Mouse (Mus musculus) liver, embryonic 16.5 days (tissue): Measurements from ENCODE around the gene Syt3. TPM values are rescaled to one million over a fixed set of nuclear protein-coding genes. Genes with fewer than 3 reads are reported as not detected.
A peak's percentile ranks its signal among the peaks of the same experiment; 100 is the strongest.

Source experiments
- ATAC-seq: fragments of 200-750 bp; cut with Nextera tagmentation; 2 replicates; pipeline ENCODE4 v1.8.0; 2017; ENCODE audit warnings: low read depth, mild to moderate bottlenecking, moderate number of reproducible peaks, moderate library complexity
- H3K27ac ChIP-seq: fragments of 300-500 bp; sonication (generic); 2 replicates; pipeline ENCODE4 v1.5.1; 2014; ENCODE audit warnings: mild to moderate bottlenecking, low read length
- H3K27me3 ChIP-seq: fragments of 300-500 bp; sonication (generic); 2 replicates; pipeline ENCODE4 v1.6.1; 2014; ENCODE audit warnings: low read depth, low read length, mixed read lengths; ENCODE audit not compliant: control insufficient read depth, insufficient read depth
- H3K36me3 ChIP-seq: fragments of 300-500 bp; sonication (generic); 2 replicates; pipeline ENCODE4 v1.6.1; 2014; ENCODE audit warnings: mild to moderate bottlenecking; ENCODE audit not compliant: control insufficient read depth, insufficient read depth
- H3K4me1 ChIP-seq: fragments of 300-500 bp; sonication (generic); 2 replicates; pipeline ENCODE4 v1.6.1; 2014; ENCODE audit warnings: low read depth, low read length, mixed read lengths; ENCODE audit not compliant: control insufficient read depth
- H3K4me2 ChIP-seq: fragments of 300-500 bp; sonication (generic); 2 replicates; pipeline ENCODE4 v1.6.1; 2014; ENCODE audit warnings: low read depth, low read length, mixed read lengths
- H3K4me3 ChIP-seq: fragments of 300-500 bp; sonication (generic); 2 replicates; pipeline ENCODE4 v1.5.1; 2014; ENCODE audit warnings: low read depth, mild to moderate bottlenecking, low read length
- H3K9ac ChIP-seq: fragments of 300-500 bp; sonication (generic); 2 replicates; pipeline ENCODE4 v1.6.1; 2014; ENCODE audit warnings: low read depth, low read length
- H3K9me3 ChIP-seq: fragments of 300-500 bp; sonication (generic); replicated peaks from 2 replicates; pipeline ENCODE4 v1.6.1; 2016; ENCODE audit warnings: low read length; ENCODE audit not compliant: control insufficient read depth
- WGBS: fragments of 180-500 bp; shearing (Covaris S2); extraction: QIAGEN DNeasy Blood & Tissue Kit; methylation state at CpG from one replicate; pipeline ENCODE4 v1.1.7; 2014; ENCODE audit not compliant: insufficient replicate concordance; 5-methylcytosine and 5-hydroxymethylcytosine counted together
- polyA plus RNA-seq: library from polyadenylated mRNA; unstranded; fragments of >200 nt; fragmentation: Nextera tagmentation; extraction: Ambion mirVana; gene quantifications from 2 replicates; pipeline ENCODE4 v1.2.1, GENCODE M21; 2015

Gene Syt3
- polyA plus RNA-seq, result 0.04 TPM in 1 of 2 replicates, not detected in the other

GRCm38 (mm10) chr7:44383980-44384715 lies at the start of gene Syt3:
Syt3 (plus strand) TSS chr7:44384102.
- no peaks in the 10 kb centered on the region for H3K36me3 ChIP-seq
- 0% methylated on average over 27 of the region's 33 CpGs for WGBS
- 0 out of 2 replicates have a peak within 1 kb of the TSS, but pooled peaks have one; percentile 28 for H3K9ac ChIP-seq
- no peak within 1 kb of the TSS for H3K27ac ChIP-seq
- H3K9me3 ChIP-seq, result no peaks in the 10 kb centered on the region
- ATAC-seq, result peak; percentile 24; the same call in 1 of the 2 replicates
- peak within 1 kb of the TSS; percentile 65 for H3K4me2 ChIP-seq
- H3K27me3 ChIP-seq, result peaks cover 38% of the 10 kb centered on the region
- peak within 1 kb of the TSS; percentile 37 for H3K4me3 ChIP-seq
- H3K4me1 ChIP-seq, result peaks cover 2% of the 10 kb centered on the region; the same call in 1 of the 2 replicates

GRCm38 (mm10) chr7:44334139-44334538 lies 49.8 kb upstream of the Syt3 start:
- 53% methylated on average over 14 of the region's 14 CpGs for WGBS

GRCm38 (mm10) chr7:44335031-44335878 lies 48.6 kb upstream of the Syt3 start:
- no peaks in the 10 kb centered on the region for H3K36me3 ChIP-seq
- H3K4me3 ChIP-seq, result no peak overlapping the region
- no peaks in the 10 kb centered on the region for H3K9me3 ChIP-seq
- no peak overlapping the region for H3K4me2 ChIP-seq
- H3K9ac ChIP-seq, result no peak overlapping the region
- H3K27ac ChIP-seq, result no peak overlapping the region
- 9% methylated on average over 21 of the region's 40 CpGs for WGBS
- no peak for ATAC-seq
- H3K27me3 ChIP-seq, result peaks cover 52% of the 10 kb centered on the region
- H3K4me1 ChIP-seq, result no peaks in the 10 kb centered on the region

More at GRCm38 (mm10) chr7:44334139-44334538, 49.8 kb upstream of the Syt3 start:
- Histone ChIP-seq H3K27me3 (peaks cover 49% of the 10 kb centered on the region), H3K36me3 (no peaks in the 10 kb centered on the region), H3K4me1 (no peaks in the 10 kb centered on the region), H3K9ac (no peak overlapping the region), H3K4me2 (no peak overlapping the region), H3K27ac (no peak overlapping the region), H3K4me3 (no peak overlapping the region), H3K9me3 (no peaks in the 10 kb centered on the region)
- no peak for ATAC-seq

- Histone ChIP-seq H3K36me3 (no peaks in the 10 kb centered on the region), H3K4me3 (no peak overlapping the region), H3K4me1 (no peaks in the 10 kb centered on the region), H3K27me3 (peaks cover 52% of the 10 kb centered on the region), H3K9ac (no peak overlapping the region), H3K4me2 (no peak overlapping the region), H3K27ac (no peak overlapping the region), H3K9me3 (no peaks in the 10 kb centered on the region)
- no peak for ATAC-seq
- WGBS, result 4% methylated on average over 47 of the region's 54 CpGs
These were observed 47.6 kb upstream of the Syt3 start for GRCm38 (mm10) chr7:44336046-44337021.

- no peak for ATAC-seq
- no peaks in the 10 kb centered on the region for H3K9me3 ChIP-seq
- H3K27me3 ChIP-seq, result peaks cover 52% of the 10 kb centered on the region
- no peaks in the 10 kb centered on the region for H3K4me1 ChIP-seq
- H3K9ac ChIP-seq, result no peak overlapping the region
- H3K36me3 ChIP-seq, result no peaks in the 10 kb centered on the region
- H3K4me2 ChIP-seq, result no peak overlapping the region
- WGBS, result 6% methylated on average over 32 of the region's 32 CpGs
- no peak overlapping the region for H3K4me3 ChIP-seq
- H3K27ac ChIP-seq, result no peak overlapping the region
These were observed 46.6 kb upstream of the Syt3 start for GRCm38 (mm10) chr7:44337121-44337849.

GRCm38 (mm10) chr7:44340226-44340625 lies 43.7 kb upstream of the Syt3 start:
- H3K9ac ChIP-seq, result no peak overlapping the region
- ATAC-seq, result no peak
- H3K27me3 ChIP-seq, result peaks cover 39% of the 10 kb centered on the region
- H3K36me3 ChIP-seq, result no peaks in the 10 kb centered on the region
- no peak overlapping the region for H3K4me2 ChIP-seq
- H3K4me1 ChIP-seq, result no peaks in the 10 kb centered on the region
- H3K4me3 ChIP-seq, result no peak overlapping the region
- H3K27ac ChIP-seq, result no peak overlapping the region
- WGBS, result 47% methylated on average over 6 of the region's 6 CpGs
- no peaks in the 10 kb centered on the region for H3K9me3 ChIP-seq

GRCm38 (mm10) chr7:44341119-44341518 lies 42.8 kb upstream of the Syt3 start:
- Histone ChIP-seq H3K4me1 (no peaks in the 10 kb centered on the region), H3K9ac (no peak overlapping the region), H3K4me2 (no peak overlapping the region), H3K9me3 (no peaks in the 10 kb centered on the region), H3K4me3 (no peak overlapping the region), H3K27ac (no peak overlapping the region), H3K27me3 (peaks cover 30% of the 10 kb centered on the region), H3K36me3 (no peaks in the 10 kb centered on the region)
- WGBS, result 71% methylated on average over 10 of the region's 10 CpGs
- ATAC-seq, result no peak

- Histone ChIP-seq H3K27ac (no peak overlapping the region), H3K9ac (no peak overlapping the region), H3K4me3 (no peak overlapping the region), H3K36me3 (no peaks in the 10 kb centered on the region), H3K27me3 (peaks cover 24% of the 10 kb centered on the region), H3K4me1 (no peaks in the 10 kb centered on the region), H3K4me2 (no peak overlapping the region), H3K9me3 (no peaks in the 10 kb centered on the region)
- ATAC-seq, result no peak
- WGBS, result 39% methylated on average over 5 of the region's 5 CpGs
These were observed 42.2 kb upstream of the Syt3 start for GRCm38 (mm10) chr7:44341714-44342113.
